Mouse (Mus musculus) E14TG2a.4 (cell line): ENCODE data around the gene Ppara.

Experiments used
- CTCF ChIP-seq: conservative IDR thresholded peaks from 2 replicates; pipeline ENCODE4 v1.5.1; 2014; ENCODE audit warnings: low read length
- NANOG ChIP-seq: IDR thresholded peaks from 2 replicates; pipeline ENCODE4 v1.6.1; 2014; ENCODE audit warnings: borderline replicate concordance, low read length, mixed read lengths

DNA sequence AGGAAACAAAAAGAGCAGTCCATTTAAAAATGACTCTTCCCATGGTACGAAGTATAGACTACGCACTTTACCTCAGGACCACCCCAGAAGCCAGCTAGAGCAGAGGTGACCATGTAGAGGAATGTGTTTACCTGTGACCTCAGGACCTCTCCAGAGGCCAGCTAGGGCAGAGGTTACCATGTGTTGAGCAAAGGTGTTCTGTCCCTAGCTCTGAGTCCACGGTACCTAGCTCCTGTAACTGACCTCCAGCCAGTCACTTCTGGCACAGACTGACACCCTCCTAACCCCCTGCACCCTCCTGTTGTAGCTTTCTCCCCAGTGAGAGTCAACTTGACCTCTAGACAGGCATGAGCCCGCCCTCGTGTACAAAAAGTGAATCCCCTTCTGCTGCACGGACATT lies 52.7 kb downstream of the Ppara start:
- TF ChIP-seq CTCF (no peak), NANOG (no peak)
